Mouse (Mus musculus): ENCODE data around the gene Ilf2. TPM values are rescaled to one million over a fixed set of nuclear protein-coding genes. Genes with fewer than 3 reads are reported as not detected.

The Ilf2 gene
- total RNA-seq, 2 experiments from 2014 or later, result 31.5 to 33.4 TPM

DNA sequence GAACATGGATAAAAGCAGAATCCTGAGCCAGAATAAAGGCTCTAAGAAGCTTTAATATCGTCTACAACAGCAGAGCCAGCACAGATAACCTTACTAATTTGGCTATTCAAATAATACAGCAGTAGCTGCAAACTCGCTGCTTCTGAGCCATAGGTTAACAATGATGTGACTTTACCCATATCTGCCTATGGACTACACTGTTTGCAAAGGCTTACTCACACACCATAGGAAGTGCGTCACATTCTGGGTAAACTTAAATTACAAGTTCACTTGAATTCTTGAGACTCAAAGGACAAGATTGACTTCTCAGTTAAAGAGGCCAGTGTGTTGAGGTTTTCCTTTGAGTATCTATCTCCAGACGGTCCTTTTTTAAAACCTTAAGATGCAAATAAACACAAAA is 27.5 kb downstream of the Ilf2 start:
- DNase-seq (ENCODE audit: low spot score), result no peak
- intact Hi-C loops (cut with DNase I), result no loop called here

GRCm38 (mm10) chr3:90505216-90505615 is 29.3 kb downstream of the Ilf2 start:
- intact Hi-C loops (cut with DNase I), result no loop called here
- DNase-seq (ENCODE audit: low spot score), result no peak

- intact Hi-C loops (cut with DNase I), result no loop called here
- DNase-seq (ENCODE audit: low spot score), result no peak
Observed at GRCm38 (mm10) chr3:90506362-90506761, 30.4 kb downstream of the Ilf2 start.

GRCm38 (mm10) chr3:90508287-90508949 is 32.5 kb downstream of the Ilf2 start:
- intact Hi-C loops (cut with DNase I), result no loop called here
- DNase-seq (ENCODE audit: low spot score), result no peak

DNA sequence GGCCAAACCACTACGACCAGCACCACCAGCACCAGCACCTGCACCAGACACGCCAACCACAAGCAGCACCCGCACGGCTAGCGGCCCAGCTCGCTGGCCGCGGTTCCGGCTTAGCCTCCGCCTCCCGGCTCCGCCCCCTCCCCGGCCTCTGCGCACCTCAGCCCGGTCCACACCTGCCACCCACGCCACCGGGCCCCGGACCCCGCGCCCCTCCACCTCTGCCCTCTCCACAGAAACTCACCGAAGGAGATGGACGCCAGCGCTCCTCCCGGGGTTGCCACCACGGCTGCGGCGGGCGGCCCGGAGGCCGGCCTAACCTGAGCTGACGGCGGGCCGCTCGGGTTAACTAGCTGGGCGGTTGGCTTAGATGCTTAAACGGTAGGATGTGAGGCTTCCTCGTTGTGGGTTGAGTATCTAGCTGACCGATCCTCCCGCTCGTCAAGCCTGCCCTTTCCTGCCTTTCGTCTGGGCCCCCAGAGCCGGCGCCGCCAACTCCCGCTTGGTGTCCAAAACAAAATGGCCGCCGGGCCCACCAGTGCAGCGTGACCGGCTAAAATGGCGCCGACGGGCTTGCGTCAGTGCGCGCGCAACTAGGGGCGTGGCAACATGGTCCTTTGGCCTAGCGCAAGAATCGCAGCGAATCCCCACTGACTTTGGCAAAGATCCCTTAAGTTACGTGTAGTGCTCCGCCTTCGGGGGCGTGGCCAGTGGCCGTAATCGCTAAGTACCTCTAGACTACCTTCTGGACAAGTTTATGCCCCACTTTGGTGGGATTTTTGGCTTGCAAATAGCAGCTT is 33.2 kb downstream of the Ilf2 start, which contains the start of gene Chtop:
Chtop (minus strand) TSS at position 549 of the 797 bp plus-strand sequence.
- intact Hi-C loops (cut with DNase I), result no loop called here
- peak; percentile 97 for DNase-seq (ENCODE audit: low spot score)

GRCm38 (mm10) chr3:90509747-90510123 is 33.8 kb downstream of the Ilf2 start:
- DNase-seq (ENCODE audit: low spot score), result no peak
- intact Hi-C loops (cut with DNase I), result loop anchor here (5.0 kb wide), 1 partner anchor 103 kb away; the partner anchor contains the start of gene S100a6

DNA sequence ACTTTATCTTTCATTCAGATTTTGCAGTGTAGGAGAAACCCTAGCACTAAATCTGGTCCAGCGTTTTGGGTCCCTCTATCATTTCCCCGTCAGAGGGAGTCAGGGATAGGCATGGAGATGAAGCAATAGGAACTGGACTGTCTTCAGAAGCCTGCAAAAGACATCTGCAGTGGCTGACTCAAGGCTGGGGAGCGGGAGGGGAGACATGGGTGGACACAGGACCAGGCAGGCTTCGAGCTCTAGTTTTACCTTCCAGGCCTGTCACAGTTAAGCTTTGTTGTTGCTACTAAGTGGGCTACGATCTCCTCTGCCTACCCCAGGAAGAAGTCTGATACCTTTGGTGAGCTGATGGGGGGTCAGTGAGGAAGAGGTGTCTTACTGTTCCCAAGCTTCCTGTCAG is 36.4 kb downstream of the Ilf2 start:
- intact Hi-C loops (cut with DNase I), result loop anchor here (5.0 kb wide), 1 partner anchor 100 kb away; the partner anchor contains the start of gene S100a6
- no peak for DNase-seq (ENCODE audit: low spot score)

DNA sequence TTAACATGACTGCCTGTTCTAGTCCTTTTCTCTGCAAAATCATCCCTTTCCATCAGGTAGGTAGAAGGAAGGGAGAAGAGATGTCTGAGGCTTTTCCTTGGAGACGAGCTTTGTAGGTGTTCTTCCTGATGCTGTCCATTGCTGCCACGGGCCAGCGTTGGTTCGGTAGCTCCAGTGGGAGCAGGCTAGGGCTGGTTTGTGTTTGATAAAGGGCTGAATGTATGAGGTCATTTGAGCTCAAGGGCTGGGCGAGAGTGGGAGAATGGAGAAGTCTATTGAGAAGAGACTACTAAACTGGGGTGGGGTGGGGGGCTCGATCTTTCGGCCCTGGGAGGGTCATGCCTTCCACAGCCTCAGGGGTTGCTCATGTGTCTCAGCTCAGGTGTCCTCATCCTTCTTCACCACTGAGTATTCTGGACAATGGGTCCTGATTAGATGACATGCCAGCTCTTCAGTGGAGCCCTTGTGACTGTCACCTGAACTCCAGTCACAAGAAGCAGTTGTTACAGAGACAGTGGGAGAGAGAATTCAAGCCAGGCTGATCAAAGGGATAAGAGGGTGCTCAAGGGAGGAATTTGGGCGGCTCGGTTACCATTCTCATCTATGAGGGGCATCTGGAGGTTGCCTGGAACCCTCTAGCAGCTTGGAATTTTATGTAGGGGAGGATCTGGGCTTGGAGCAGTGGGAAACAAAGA is 37.2 kb downstream of the Ilf2 start:
- intact Hi-C loops (cut with DNase I), result loop anchor here (5.0 kb wide), 1 partner anchor 99 kb away; the partner anchor contains the start of gene S100a6
- no peak for DNase-seq (ENCODE audit: low spot score)

- peak; percentile 77 for DNase-seq (ENCODE audit: low spot score)
- intact Hi-C loops (cut with DNase I), result loop anchor here (5.0 kb wide), 1 partner anchor 98 kb away; the partner anchor contains the start of gene S100a6
Observed at GRCm38 (mm10) chr3:90513796-90514590, 38.1 kb downstream of the Ilf2 start, which contains the start of the genes S100a1 and S100a13. Gene S100a1, minus strand, starts transcription at chr3:90514392. Gene S100a13, plus strand, starts transcription at chr3:90514435.

DNA sequence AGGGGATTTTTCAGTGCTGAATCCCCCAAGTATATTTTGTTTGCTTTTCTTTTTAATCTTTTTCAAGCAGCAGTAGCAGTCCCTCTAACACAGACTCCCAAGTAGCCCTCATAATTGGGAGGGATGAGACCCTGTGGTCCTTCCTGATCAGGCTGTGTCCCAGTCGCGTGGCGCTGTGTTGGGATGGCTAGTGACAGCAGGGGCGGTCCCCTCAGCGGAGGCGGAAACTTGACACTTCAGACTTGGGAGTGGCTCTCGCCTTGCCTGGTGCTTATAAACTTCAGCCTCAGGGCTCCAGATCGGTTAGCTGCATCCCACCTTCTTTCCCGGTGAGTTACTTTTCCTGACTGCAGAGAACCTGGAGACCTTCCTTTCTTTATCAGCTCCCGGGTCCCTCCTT is 38.8 kb downstream of the Ilf2 start:
- DNase-seq (ENCODE audit: low spot score), result peak; percentile 70
- intact Hi-C loops (cut with DNase I), result loop anchor here (5.0 kb wide), 1 partner anchor 98 kb away; the partner anchor contains the start of gene S100a6

- intact Hi-C loops (cut with DNase I), result no loop called here
- DNase-seq (ENCODE audit: low spot score), result no peak
Observed at GRCm38 (mm10) chr3:90515242-90515641, 39.3 kb downstream of the Ilf2 start.

DNA sequence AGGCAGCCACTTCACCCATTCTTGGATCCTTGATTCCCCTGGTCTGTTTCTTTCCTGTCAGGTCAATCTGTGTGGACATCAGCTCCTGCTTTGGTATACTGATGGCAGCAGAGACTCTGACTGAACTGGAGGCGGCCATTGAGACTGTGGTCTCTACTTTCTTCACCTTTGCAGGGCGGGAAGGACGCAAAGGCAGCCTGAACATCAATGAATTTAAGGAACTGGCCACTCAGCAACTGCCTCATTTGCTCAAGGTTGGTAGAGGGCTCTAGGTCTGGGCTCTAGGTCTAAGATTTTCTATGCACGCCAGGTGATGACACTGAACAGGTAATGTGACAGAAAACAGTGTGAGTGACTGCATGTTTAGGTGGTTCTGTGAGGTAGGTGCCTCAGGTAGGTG is 39.9 kb downstream of the Ilf2 start:
- intact Hi-C loops (cut with DNase I), result no loop called here
- DNase-seq (ENCODE audit: low spot score), result no peak

GRCm38 (mm10) chr3:90517711-90518110 is 41.8 kb downstream of the Ilf2 start:
- intact Hi-C loops (cut with DNase I), result no loop called here
- no peak for DNase-seq (ENCODE audit: low spot score)

DNA sequence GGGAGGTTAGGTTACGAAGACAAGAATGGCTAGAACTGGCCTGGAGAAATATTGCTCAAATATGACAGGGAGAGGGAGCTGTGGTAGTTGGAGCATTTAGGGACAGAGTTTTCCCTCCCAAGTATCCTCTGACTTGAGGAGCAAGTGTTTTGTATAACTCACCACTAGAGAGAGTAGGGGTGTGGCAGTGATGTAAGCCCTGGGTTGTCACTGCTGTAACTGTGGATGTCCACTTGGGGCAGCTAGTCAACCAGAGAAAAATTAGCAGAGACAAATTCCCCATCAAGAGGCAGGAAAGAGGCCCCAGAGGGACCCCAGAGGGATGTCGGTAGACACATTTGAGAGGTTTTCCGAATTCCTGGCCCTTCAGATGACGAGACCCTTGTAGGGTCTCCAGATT is 49.5 kb downstream of the Ilf2 start:
- intact Hi-C loops (cut with DNase I), result loop anchor here (1.0 to 2.0 kb wide), 3 partner anchors 59 to 128 kb away; no protein-coding TSS in a partner anchor
- peak; percentile 54 for DNase-seq (ENCODE audit: low spot score)

GRCm38 (mm10) chr3:90526076-90526475 is 50.1 kb downstream of the Ilf2 start:
- no peak for DNase-seq (ENCODE audit: low spot score)

GRCm38 (mm10) chr3:90526580-90526979 is 50.7 kb downstream of the Ilf2 start, which contains the start of gene S100a14:
Gene S100a14, plus strand, starts transcription at chr3:90526856.
- no peak for DNase-seq (ENCODE audit: low spot score)
- intact Hi-C loops (cut with DNase I), result no loop called here

More at GRCm38 (mm10) chr3:90526076-90526475, 50.1 kb downstream of the Ilf2 start:
- intact Hi-C loops (cut with DNase I), result no loop called here

DNA sequence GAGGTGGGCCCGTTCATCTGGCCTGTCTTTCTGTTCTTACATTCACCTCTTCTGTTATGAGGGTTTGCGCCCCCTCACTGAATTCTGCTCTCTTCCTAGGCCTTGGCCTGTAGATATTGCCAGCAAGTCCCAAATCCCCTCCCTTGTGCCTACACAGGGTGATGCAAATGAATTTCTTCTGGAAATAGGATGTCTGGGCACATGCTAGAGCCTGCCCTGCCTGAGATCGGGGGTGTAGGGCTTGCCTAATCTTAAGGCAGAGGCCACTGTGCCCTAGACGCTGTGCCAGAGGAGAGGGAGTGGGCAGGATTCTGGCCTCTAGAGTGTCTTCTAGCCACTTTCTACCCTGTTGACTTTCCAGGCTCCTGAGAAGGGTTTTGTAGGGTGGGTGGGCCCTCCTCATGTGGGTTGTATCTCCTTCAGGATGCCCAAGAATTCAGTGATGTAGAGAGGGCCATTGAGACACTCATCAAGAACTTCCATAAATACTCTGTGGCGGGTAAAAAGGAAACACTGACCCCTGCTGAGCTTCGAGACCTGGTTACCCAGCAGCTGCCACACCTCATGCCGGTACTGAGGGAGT is 51.5 kb downstream of the Ilf2 start:
- intact Hi-C loops (cut with DNase I), result no loop called here
- DNase-seq (ENCODE audit: low spot score), result no peak

GRCm38 (mm10) chr3:90531713-90532112 is 55.8 kb downstream of the Ilf2 start:
- no peak for DNase-seq (ENCODE audit: low spot score)
- intact Hi-C loops (cut with DNase I), result no loop called here

DNA sequence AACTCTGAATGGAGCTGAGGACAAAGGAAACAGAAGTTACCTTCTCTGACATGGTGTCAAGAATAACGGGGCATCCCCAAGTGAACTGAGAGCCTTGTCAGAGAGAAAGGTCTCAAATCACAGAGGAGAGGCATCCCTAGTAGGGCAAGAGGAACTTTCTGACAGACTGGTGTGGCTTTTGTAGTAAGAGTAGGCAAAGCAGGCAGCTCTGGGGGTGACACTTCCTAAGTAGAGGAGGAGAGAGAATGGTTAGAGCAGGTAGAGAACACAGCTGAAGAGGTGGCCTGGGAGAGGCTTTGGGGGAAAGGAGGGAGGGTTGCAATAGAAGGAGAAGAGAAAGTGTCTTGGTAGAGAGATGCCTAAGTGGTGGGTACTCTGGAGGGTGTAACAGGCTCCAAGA is 59.5 kb downstream of the Ilf2 start:
- intact Hi-C loops (cut with DNase I), result no loop called here
- no peak for DNase-seq (ENCODE audit: low spot score)
